Mouse (Mus musculus) adrenal gland, postnatal 14 days (tissue): ENCODE results near the gene Arhgef5. TPM values are rescaled to one million over a fixed set of nuclear protein-coding genes. Genes with fewer than 3 reads are reported as not detected.
"Not testable (repeated sequence)": the region's sequence is repeated elsewhere in the genome, so short reads cannot be mapped to it uniquely, and the experiment has no call there.

Experiments
- DNase-seq: peaks from one replicate; pipeline ENCODE4 v3.0.0; 2021; ENCODE audit warnings: mixed read lengths
- long read RNA-seq, 2 experiments: library from polyadenylated mRNA; stranded (forward); transcript quantifications; one replicate each; pipeline ENCODE4 v2.0.0; 2021
- total RNA-seq: library from RNA; stranded (reverse); gene quantifications from 2 replicates; pipeline ENCODE4 v1.2.3, GENCODE M21; 2021

Arhgef5 gene
- total RNA-seq, result 12.4 and 15.2 TPM in 2 replicates
- long read RNA-seq, experiment 1, full-length matches to known transcripts, result 2 of 6 reads
- long read RNA-seq, experiment 1, partial matches to known transcripts, result 2 of 6 reads
- long read RNA-seq, experiment 1, other reads (novel, unspliced or antisense), result 2 of 6 reads
- long read RNA-seq, experiment 2, full-length matches to known transcripts, result 3 of 5 reads
- long read RNA-seq, experiment 2, partial matches to known transcripts, result 2 of 5 reads
- long read RNA-seq, experiment 2, other reads (novel, unspliced or antisense), result 0 of 5 reads

DNA sequence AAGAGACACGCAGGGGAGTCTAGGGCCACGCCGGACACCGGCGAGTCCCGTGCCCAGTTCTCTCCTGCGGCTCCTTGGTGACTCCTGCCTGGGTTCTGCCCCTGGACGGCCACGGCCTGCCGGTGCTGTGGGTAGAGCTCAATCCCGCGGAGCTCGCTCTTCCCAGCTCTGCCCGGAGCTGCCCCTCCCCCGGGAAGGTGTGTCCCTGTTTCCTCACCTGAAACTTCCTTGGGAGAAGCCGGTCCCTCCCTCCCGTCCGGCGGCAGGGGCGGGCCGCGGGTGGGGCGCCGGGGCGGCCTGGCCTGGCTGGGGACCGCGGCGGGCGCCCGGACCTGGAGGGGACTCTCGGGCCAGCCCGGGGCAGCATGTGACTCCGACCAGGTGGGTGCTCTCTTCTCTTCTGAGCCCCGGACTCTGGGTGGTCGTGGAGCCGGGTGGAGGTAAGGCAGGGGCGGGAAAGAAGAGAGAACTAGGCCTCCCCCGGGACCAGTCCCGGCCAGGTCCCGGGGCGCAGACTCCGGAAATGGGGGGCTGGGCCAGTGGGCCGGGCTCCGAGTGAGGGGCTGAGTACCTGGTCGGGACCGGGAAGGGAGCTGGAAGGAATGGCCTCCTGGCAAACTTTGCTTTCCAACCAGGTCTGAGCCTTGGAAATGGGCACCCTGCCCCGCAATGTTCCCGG, at the start of gene Arhgef5:
Gene Arhgef5, plus strand, starts transcription at position 220 of the 679 bp plus-strand sequence.
- DNase-seq, result peak; percentile 63

DNA sequence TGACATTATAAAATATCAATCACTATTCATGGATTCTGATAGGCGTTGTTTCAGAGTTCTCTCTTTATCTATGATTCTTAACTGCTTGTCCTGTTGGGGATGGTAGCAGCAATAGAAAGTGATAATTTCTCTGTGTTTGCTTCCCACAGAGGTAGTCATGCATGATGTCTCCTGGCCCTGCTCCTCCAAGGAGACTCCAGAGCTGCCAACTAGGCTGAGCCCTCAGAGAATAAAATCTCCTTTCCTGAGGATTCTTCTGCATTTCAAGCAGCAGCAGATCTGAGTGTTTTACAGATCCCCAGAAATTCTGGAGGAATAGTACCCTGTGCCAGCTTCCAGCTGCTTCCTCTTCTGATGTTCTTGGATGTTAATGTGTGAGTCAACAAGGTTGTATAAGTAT, 34.1 kb upstream of the Arhgef5 start, which contains the start of gene Olfr47:
Gene Olfr47, plus strand, starts transcription at position 275 of the 400 bp plus-strand sequence.
- not testable (repeated sequence) for DNase-seq

DNA sequence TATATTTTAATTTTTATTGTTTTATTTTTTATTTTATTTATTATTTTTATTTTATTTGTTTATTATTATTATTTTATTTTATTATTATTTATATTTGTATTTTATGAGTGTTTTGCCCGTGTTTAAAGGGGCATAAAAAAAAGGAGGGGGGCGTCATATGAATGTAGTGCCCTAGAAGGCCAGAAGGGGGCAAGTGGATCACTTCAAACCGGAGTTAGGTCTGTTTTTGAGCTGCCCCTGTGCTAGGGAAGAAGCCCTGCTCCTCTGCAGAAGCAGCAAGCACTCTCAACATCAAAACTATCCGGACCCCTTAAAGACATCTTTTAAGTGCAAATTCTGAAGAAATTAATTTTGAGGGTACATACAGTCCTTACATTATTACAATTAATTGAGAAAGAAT, 23.3 kb upstream of the Arhgef5 start:
- peak; percentile 29 for DNase-seq

DNA sequence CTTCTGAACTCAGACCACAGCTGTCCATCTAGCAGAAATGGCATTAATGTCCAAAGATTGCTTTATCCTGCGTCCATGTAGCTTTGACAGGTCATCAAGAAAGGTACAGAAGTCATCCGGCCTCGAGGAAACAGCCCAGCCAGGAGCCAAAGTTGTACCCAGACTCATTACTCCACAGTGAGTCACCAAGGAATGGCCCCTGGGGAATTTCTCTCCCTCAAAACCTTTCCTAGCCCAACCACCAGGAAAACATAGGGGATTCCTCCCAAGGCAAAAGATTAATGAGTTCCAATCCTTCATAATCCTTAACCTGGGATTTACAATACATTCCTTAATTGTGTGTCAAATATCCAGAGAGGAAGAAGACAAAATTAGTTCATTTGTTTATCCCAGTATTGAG, 18.0 kb upstream of the Arhgef5 start:
- DNase-seq, result no peak

DNA sequence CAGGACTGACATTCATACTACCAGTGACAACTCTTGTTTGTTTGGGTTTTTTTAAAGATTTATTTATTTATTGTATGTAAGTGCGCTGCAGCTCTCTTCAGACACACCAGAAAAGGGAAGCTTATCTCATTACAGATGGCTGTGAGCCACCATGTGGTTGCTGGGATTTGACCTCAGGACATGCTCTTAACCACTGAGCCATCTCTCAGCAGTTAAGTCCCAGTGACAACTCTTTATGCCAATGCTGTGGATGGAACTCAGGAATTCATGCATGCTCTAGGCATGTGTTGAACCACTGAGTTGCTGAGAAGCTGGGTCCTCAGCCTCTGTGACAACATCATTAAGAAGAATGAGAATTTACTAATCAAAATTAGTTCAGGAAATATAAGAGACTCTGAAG, 12.4 kb upstream of the Arhgef5 start:
- DNase-seq, result no peak

DNA sequence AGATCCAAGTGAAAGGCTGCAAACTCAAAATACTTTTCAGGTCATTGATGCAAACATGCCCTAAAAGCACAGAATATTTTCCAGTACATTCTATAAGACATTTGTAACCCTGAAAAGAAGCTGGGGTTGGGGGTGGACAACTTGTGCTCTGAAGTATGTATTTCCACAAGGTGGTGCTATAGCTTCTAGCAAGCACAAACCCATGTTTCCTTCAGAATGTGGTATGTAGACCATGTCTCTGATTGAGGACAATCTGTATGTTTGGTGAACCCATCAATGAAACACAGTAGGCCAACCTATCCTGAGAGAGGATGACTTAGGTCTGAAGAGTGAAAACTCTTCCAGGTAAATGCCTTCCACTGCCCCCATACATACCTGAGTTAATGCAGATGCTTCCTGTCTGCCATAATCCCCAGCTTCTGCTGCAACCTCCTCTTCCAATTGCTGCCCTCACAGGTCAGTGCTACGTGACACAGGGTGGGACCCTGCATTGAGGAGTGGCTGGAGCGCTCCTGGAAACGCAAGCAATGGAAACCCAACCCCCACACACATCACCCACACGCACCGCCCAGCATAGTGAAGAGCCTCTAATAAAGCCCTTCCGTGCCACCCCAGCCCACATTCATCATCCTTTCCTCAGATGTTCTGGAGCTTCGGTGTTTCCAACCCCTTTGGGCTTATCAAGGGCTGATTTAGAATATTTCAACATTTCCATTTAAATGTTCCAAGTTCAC, 11.0 kb upstream of the Arhgef5 start:
- DNase-seq, result no peak

DNA sequence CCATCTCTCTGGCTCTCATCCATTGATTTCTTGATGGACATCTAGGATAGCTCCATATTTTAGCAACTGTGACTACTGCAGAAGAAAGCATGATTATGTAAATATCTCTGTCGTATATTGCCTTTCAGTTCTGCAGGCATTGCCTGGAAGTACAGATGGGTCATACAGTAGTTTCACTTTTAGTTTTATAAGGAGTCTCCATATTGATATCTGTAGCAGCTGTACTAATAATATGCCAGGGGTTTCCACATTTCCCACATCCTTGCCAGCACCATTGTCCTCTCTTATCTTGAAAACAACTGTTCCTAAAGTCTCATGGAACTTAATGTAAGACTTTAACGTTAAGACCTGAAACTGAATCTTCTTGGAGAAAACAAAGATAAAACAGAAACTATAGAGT, 4.6 kb upstream of the Arhgef5 start:
- no peak for DNase-seq

DNA sequence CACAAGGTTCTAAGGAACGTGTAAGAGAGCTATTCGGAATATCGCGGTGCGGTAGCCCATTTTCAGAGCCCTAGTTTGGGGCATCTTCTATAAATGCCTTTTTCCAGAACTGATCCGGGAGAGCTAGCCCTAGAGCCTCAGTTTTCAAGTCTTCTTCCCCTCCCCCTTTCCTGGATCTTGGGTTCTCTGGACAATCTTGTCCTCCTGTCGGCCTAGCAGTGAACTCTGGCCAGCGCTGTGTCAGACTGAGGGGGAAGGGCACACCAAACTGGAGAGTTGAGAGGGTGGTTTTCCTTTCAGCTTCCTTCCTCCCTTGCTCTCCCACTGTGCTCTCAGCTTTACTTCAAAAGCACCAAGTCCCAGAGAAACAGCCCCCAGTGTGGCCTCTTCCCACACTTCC, 974 bp downstream of the Arhgef5 start:
- DNase-seq, result peak; percentile 41

DNA sequence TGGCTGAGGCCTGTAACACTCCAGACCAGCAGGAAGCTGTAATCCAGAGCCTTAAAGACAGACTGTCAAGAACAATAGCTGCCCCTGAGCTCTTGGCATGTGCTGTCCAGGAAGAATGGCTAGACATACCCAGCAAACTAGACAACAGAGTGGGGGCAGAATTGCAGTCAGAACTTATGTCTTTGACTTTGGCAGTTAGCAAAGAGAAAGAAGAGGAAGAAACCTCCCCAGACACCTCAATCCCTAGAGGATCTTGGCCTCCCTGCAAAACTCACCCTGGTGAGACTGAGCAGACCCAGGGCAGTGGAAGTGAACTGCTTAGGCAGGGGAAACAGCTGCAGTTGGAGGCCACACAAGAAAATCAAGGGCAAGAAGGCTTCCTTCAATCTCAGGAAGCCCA, 7.2 kb downstream of the Arhgef5 start:
- DNase-seq, result peak; percentile 15

DNA sequence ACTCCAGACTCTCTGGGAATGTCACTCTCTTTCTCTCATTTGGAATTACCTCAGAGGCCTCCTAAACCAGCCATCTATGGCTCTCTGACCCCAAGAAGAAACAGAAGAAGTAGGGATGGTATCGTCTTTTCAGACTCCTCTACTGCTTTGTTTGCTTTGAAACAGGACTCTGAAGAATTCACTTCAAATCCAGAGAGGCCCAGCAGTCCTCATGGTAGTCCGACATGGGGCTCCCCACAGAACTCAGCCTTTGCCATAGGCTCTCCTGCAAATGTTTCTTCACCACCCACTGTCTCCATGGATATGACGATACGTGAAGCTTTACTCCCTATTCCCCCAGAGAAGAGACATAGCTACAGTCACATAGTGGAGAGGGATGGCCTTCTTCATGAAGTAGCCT, 8.7 kb downstream of the Arhgef5 start:
- no peak for DNase-seq

DNA sequence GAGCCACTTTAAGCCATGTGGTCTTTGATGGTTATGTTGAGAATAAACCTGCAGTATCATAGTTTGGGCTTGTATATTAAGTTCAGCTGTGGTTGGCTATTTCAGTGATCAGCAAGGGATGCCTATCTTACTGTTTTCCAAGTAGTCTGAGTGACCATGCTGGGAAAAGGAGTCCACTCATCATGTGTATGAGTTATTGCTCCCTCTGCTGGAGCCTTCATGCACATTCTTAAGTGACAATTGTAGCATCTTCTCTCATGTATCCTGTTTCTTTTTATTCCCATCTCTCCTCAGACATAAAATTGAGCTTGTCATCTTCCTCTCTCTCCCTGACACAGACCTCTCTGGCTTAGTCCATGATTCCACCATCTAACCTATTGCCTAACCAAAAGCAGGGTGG, 12.9 kb downstream of the Arhgef5 start:
- peak; percentile 17 for DNase-seq

DNA sequence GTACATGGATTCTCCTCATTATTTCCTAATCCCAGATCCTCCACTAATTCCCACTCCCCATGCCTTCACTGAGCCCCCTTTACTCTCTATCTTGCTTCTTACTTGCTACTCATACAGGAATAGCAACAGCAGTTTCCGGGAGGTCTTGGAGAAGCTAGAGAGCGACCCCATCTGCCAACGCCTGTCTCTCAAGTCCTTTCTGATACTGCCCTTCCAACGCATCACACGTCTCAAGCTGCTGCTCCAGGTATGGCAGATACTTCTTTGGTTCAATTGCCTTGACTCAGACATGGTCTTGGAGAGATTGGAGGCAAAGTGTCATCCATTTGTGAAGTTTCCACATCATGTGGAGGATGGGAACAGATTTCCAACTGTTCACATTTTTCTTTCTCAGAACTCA, 15.1 kb downstream of the Arhgef5 start:
- no peak for DNase-seq

DNA sequence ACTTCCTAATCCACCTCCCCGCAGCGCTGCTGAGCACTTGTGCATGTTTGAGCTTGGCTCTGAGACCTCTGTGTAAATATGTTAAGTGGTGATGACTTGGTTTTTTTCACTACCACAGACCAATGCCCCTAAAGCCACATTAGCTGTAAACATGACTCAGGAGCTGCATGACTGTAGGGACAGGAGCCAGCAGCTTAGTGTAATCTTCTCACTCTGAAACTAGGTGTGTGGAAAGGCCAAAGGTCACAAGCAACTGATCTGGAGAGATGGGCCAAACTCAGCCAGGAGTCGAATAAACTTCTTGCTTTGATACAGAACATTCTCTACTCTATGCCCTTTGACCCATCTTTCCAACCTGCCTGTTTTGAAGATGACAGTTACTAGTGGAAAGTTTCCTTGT, 26.7 kb downstream of the Arhgef5 start:
- DNase-seq, result no peak

DNA sequence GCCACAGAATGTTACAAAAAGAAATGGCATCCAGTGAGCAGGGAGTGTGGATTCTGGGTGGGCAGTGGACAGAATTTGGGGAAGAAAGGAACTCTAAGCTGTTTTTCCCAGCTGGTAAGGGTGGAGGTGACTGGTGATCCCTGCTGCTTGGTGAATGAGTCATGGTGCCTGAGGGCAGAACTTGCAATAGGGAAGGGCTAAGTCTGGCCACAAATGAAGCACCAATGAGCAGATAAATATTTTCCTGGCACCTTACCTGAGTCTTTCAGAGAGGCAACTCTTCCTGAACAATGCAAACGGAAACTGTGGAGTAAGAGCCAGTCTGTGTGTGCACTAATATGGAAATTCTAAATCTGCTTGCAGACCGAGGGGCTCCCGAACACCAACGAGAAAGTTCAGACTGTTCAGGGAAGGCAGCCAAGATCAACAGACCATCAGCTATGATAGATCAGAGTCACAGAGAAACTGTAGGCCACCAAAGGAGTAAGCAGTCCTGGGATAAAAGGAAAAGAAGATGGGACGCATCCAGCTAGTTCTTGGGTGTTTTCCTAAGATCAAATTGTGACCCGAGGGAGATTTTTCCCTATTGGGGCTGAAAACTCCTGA, 27.2 kb downstream of the Arhgef5 start:
- peak; percentile 20 for DNase-seq

DNA sequence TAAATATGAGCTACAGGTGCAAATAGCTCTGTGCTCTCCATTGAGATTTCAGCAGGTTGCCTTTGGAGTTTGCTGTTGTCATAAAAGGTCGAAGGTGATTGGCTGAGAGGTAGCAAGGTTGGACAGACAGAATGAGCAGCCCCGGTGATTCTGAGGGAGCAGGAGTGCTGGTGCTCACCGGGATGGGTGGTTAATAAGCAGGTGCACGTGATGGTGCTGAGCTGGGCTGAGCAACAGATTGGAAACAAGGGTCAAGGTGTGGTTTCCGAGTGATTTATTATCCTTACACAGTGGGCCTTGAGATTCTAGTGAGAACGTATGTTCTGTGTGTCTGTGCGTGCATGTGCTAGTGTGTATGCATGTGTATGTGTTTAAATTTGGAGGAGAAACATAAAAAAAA, 27.8 kb downstream of the Arhgef5 start:
- DNase-seq, result no peak

DNA sequence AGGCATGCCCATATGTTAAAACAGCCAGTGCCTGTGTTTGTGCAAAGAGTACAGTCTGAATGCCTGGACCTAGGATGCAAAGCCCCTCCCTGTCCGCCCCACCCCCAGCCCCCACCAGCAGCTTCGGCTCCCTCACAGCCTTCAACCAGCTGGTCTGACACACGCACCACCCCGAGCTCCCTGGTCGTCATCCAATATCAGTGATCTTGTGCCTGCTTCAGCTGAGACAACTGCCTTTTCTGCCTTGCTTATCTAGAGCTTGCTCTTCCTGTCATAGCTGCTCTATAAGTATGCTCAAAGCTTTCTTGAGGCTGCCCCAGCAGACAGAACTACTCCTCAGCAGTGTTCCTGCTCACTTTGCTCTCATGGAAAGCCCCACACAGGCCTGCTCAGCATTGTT, 30.5 kb downstream of the Arhgef5 start:
- no peak for DNase-seq

DNA sequence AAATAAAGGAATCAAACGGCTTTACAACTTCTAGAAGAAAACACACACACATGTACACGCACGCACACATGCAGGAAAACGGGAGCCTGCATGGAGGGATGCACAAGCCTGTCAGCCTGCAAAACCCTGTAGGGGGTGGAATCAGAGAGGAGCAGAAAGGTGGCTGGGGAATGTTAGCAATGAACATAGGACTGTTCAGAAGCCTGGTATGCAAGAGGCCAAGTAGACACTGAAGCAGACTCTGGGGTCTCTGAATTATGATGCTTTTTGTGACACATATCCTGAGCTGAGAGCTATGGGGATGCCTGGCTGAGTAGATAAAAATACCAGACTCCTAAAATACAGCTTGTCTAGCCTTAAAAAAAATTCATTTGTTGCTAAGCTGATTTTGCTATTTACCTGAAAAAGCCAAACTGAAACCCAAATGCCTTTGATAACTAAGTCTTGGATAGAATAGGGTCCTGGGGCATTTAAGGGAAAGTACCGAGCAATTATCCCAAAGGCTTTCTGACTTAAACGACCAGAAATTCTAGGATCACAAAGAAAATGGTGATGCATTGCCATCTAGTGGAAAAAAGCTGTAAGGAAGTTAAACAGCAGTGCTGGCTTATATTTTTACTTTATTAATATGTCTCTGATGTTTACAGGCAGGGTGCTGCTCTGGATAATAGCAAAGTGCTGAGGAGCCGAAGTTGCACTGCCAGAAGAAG, 31.6 kb downstream of the Arhgef5 start:
- DNase-seq, result no peak

DNA sequence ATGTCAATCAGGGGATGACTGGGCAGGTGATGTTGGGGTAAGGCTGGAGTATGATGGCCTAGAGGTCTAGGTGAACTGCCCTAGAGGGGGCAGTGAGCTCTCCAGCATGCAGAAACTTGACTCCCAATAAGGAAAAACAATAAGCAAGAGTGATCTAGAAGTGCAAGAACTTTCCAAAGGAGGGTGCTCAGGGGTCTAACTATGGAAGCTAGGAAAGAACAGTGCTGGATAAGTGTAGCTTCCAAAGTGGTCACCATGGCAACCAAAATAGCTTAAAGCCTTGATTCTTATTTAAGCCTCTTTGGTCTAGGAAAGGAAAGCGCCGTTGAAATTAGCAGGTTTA, 32.1 kb downstream of the Arhgef5 start:
- DNase-seq, result no peak

DNA sequence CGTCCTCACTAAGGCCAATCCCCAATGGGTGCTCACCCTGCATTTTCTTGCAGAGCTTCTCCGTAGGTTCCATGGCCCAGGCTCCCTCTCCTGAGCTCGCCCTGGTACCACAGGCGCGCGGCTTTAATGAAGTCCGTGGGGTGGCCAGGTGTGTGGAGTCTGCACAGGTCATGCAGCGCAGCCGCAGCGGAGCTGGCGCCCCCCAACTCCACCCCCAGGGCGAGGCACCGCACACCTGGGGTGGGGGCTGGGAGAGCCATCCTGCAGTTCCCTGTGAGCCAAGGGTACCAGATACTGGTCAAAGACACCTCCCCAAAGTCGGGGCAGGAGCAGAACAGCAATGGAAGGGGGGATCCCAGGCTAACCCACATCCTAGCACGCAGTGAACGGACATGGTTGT, 44.1 kb downstream of the Arhgef5 start, which contains the start of gene Nobox:
Gene Nobox, minus strand, starts transcription at position 101 of the 400 bp plus-strand sequence.
- DNase-seq, result no peak

DNA sequence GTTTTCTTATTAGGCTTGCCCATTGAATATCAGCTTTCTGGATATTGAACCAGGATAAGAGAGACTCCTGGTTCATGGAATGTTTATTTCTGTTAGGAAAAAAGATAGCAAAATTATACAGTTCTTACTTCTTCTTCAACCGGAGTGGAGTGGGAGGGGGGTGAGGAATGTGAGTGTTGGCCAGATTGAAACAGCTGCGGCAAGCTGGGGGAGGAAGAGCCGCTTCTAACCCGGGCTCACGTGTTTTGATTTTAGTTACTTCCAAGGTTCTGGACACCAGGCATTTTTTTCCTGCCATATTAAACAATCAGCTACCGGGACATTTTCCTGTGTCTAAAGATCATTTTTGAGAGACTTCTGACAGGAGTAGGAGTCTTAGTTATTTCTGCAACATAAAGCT, 44.7 kb downstream of the Arhgef5 start:
- no peak for DNase-seq

DNA sequence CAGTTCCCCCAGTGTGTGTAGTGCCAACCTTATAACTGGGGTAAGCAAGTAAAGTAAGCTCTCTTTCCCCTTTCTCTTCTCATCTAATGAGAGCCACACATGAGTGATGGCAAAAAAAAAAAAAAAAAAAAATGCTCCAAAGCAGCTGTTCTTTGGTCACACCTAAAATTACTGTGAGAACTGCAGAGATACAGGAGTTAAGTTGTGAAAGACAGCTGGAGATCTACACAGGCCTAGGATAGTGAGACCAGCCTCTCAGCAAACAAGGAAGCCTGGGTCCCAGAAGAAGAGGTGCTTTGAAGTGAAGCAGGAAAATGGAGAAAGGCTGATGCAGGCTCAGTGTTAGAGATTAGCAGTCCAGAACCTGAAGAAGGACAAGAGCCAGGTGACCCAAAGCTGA, 47.2 kb downstream of the Arhgef5 start:
- DNase-seq, result no peak

DNA sequence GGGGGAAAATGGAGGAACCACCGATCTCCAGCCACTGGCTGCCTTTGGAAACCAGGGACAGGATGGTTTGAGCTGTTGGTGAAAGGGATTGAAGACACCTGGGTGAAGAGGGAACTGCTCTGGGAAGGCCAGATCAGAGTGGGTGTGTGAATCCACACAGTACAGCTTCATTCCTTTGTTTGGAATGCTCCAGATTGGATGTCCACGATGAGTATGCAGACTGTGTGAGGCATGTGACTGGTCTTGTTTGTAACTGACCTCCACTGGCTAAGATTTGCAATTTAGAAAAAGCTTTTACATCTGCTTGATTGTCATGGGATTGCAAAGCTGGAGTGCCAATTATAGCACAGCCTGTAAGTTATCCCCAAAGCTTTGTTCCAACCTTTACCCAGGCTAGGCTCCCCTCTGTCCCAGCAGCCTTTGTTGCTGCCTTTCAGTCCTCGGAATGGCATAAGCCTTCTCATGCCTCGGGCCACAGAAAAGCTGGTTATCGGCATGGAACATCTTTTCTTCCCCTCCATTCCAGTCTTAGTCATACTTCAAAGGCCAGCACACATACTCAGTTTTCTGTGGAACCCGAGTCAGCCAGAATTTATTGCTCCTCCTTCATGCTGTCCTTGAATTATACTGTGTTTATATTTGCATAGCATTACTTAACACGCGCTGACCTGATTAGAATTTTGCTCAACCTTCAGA, 47.7 kb downstream of the Arhgef5 start:
- DNase-seq, result no peak
